Mouse (Mus musculus): Measurements from ENCODE around the gene Defb26.

Gene Defb26

DNA sequence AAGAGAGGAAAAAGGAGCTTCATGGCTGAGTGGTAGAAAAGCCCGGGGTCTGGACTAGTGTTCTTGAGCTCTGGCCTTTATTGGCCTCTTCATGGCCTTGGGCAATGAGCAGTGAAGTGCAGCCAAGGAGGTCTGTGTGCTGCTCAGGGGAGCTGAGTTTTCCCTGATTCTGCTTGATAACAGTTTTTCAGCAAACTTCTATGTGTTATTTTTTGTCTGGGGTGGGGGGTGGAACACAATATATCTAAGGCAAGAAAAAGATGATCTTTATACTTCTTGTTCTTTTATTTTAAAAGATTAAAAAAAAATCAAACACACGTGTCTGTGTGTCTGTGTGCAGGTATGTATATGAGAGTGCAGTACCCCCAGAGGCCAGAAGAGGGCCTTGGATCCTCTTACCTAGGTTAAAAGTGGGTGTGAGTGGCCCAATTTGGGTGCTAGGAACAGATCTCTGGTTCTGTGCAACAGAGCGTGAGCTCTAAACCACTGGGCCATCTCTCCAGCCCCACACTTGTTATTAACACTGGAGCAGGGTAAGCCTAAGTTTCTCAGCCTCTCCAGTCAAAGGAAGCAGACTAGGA, 46.8 kb downstream of the Defb26 start, which contains the start of gene Defb23:
Gene Defb23, minus strand, starts transcription at position 51 of the 581 bp plus-strand sequence.
- no peak for ATAC-seq (ENCODE audit: low TSS enrichment)

DNA sequence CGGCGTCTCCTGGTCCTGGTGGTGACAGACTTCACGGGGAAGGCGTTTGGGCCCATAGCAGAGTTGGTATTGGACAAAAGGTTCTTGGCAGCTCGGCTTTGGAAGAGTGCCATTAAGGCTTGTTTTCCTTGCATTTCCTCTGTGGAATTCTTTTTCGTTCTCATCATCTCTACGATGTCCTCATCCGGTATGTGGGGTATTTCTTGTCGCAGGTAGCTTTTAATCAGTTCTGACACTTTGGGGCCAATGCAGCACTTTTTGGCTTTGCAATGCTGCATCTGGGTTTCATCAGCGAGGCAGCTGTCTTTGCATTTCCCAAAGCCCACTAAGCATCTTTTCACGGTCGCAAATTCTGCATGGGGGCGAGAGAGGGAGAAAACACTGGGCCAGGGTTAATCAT, 52.3 kb downstream of the Defb26 start:
- no peak for ATAC-seq (ENCODE audit: low TSS enrichment)

All from frontal cortex, adult (tissue).